Mouse (Mus musculus): ENCODE measurements around the gene Prc1.
"Not testable (repeated sequence)": the region's sequence is repeated elsewhere in the genome, so short reads cannot be mapped to it uniquely, and the experiment has no call there.

Prc1 gene

GRCm38 (mm10) chr7:80287736-80288135, 6.5 kb upstream of the Prc1 start:
- DNase-seq, result no peak

DNA sequence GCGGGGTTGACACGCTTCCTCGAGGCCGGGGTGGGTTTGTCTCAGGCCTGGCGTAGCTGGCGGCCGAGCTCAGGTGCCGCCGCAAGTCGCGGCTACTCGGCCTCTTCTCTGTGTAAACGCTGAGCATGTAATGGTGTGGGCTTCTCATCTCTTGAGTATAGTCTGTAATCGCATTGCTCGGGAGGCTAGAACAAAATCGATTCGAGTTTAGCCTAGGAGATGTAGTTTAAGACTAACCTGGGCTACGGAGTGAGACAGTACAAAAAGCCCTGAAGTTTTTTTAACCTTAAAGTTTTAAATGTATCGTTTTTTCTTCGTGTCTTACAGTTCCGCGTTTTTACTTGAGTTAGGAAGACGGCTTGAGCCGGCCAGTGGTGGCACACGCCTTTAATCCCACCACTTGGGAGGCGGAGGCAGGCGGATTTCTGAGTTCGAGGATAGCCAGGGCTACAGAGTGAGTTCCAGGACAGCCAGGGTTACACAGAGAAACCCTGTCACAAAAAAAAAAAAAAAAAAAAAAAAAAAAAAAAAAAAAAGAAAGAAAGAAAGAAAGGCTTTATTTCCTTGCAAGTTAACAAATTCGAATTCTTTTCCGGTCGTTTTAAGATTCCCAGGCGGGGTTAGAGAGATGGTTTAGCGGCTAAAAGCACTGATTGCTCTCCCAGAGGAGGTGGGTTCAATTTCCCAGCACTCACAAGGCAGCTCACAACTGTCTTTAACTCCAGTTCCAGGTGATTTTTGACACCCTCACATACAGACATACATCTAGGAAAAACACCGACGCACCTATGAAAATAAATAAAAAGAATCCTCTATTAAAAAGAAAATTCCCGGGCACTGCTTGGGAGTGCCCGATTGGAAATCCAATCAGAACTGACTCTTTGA, 756 bp downstream of the Prc1 start:
- no peak for DNase-seq

DNA sequence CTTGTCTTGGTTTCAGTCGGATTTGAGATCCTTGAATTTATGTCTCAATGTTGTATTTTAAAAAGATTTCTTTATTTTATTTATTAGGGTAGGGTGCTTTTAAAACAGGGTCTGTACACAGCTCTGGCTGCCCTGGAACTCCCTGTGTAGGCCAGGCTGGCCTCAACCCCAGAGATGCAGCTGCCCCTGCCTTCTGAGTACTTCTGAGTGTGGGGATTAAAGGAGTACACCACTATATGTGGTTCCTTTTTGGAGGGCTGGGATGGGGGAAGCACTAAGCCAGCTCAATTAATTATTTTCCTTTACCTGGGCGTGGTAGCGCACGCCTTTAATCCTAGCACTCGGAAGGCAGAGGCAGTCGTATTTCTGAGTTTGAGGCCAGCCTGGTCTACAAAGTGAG, 2.2 kb downstream of the Prc1 start:
- no peak for DNase-seq

DNA sequence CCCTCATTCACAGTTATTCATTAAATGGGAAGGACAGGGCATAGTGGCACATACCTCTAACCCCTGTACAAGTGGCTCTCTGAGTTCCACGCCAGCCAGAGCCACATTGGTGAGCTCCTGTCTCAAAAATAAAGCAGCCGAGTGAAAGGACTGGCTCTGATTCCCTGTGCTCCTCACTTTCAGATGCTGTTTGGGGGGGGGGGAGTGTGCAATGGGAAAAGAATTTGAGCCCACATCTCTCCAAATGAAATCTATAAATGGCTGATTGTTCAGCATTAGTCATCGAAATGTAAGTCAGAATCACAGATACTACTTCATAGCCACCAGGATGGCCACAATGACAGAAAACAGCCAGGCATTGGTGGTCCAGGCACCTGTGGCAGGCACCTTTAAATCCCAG, 2.8 kb downstream of the Prc1 start:
- no peak for DNase-seq

DNA sequence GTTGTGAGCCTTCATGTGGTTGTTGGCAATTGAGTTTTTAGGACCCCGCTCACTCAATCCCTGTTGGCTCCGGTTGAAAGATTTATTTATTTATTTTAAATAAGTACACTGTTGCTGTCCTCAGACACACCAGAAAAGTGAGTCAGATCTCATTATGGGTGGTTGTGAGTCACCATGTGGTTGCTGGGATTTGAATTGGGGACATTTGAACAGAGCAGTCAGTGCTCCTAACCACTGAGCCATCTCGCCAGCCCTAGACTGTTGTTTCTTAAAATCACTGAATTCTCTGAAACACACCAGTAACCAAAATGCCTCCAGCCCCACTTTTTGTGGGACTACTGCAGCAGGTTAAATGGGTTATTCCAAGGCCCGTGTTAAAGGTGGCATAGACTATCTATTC, 4.5 kb downstream of the Prc1 start:
- DNase-seq, result no peak

DNA sequence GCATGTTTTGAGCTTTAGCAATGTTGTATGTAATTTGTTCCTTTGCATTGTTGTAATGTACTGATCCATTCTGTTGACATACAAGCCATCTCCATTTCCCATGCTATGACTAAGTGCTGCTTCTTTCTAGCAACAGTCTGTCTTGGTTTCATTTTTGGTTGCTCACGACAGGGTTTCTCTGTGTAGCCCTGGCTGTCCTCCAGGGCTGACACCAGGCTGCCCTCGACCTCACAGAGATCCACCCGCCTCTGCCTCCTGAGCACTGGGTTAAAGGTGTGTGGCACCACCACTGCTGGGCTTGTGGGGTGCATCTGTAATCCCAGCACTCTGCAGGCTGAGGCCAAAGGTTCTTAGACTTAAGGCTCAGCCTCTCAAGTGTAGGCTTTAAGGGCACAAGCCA, 5.3 kb downstream of the Prc1 start:
- no peak for DNase-seq

GRCm38 (mm10) chr7:80301522-80301921, 7.3 kb downstream of the Prc1 start:
- no peak for DNase-seq

- no peak for DNase-seq
Observed at GRCm38 (mm10) chr7:80307766-80308165, 13.5 kb downstream of the Prc1 start.

- DNase-seq, result no peak
Observed at GRCm38 (mm10) chr7:80310771-80311170, 16.5 kb downstream of the Prc1 start.

DNA sequence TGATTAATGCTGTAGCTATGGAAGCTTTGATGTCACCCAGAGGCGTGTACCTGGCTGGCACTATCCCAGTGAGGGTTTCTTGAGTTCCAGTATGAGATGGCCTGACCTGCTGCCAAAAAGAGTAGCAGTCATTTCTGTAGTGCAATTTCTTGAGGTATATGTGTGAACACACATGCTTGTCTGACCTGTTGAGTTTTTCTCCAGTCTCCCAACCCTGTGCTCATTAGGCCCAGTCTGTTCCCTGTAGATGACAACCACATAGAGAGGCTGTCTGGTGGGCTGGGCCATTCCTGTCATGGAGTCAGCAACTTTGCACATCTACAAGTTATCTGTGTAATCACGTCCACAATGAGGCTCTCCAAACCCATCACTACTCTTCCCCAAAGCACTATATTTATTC, 21.5 kb downstream of the Prc1 start:
- DNase-seq, result no peak

DNA sequence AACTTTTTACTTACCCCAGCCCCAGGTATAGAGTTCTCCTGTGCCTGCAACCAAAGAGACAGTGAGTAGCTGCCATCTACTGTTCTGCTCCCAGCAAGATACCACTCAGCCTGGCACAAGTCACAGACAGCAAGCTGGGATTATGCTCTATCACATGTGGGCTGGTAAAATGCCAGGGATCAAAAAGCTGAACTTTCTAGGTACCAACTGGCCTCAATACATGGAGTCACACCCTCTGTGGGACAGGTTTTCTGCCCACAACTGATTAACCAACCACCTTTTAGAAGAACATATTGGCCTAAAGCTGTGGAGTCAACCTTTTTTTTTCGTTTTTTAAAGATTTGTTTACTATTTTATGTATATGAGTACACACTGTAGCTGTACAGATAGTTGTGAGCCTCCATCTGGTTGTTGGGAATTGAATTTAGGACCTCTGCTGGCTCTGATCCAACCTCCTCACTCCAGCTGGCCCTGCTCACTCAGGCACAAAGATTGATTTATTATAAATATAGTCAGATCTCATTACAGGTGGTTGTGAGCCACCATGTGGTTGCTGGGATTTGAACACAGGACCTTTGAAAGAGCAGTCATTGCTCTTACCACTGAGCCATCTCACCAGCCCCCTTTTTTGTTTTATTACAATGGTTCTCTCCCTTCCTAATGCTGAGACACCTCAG, 23.3 kb downstream of the Prc1 start:
- no peak for DNase-seq

DNA sequence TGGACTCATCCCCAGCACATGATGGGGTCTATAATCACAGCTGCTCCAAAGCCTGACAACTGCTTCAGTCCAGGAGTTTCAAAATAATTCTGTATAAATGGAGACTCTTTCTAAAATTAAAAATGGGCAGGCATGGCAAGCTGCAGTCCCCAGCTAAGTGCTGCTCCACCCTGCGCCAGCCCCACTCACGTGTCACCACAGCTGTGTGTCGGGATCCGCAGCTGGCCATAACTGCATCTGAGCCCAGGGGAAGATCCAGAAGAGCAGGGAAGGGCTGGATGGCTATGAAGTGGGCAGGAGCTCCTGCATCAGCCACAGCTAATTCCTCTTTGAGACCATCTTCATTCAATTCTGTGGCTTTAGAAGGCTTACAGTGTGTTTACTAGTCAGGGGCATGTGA, 24.4 kb downstream of the Prc1 start:
- no peak for DNase-seq

DNA sequence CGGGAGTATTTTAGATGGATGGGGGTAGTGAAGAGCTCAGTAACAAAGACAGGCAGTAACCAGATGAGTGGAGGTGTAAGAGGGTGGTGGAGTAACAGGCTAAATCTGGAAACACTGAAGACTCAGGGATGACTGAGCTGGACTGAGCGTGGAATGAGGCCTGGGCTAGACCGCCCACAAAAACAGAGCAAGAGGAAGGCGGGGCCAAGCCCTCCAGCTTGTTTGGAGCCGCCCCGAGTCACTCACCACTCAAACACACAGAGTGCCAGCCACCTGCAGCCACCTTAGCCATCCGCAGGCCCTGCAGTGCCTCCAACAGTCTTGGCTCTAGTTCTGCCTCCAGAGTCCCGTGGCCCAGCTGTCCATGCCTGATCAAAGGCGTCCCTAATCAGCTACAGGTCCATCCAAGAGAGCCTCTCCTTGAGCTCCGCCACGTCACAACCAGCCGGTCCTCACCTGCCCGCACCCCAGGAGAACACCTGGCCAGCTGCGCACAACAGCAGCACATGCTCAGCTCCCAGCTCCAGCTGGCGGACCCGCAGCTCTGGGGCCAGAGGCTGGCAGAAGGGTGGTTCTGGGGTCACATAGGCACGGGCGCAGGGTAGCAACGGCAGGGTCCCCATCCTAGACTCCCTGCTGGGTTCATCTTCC, 25.7 kb downstream of the Prc1 start:
- DNase-seq, result no peak

DNA sequence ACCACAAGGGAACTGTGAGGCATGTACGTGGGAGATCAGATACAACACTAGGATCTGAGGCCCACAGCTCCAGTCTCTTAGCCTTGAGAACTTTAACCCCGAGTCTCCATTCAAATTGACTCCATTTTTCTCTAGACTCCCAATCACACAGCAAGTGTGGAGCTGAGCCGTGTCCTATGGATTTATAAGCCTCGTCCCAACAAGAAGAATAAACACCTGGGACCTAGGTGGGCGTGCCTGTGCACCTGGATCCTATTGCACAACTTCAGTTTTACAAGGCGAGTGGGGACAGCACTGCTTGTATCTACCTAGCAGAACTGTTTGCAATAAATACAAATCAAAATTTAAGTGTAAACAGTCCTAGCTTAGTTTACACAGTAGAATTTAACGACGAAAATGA, 29.1 kb downstream of the Prc1 start:
- peak; percentile 21 for DNase-seq

DNA sequence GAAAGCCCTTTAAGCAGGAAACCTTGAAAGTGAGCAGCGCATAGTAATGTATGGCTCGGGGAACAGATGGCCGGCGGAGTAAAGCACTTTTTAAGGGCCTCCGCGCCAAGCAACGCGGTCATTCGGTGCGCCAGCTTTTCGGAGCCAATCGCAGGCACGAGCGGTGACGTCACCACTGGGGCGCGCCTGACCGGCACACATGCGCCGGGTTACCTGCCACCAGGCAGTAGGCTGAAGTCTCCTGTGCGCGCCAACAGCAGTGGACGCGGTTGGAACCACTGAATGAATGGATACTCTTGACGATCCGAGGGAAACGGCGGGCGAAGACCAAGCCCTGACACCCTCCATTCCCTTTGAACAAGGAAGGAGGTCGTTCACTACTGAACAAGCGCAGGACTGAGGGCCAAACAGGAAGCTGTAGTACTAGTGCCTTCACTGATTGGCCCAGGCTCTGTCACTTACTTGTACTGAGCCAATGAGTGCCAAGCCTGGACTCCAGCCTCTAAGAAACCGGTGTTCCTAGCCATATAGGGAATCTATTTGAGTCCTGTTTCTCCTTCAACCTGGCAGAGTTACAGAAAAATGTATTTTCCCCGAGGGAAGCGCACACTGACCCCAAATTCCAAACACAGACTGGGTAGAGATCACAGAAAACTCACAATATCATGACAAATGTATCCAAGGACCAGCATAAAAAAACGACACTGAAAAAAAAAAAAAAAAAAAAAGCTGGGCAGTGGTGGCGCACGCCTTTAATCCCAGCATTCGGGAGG, 30.0 kb downstream of the Prc1 start, which contains the start of gene Rccd1:
Gene Rccd1, minus strand, starts transcription at position 412 of the 773 bp plus-strand sequence.
- peak; percentile 94 for DNase-seq

GRCm38 (mm10) chr7:80324816-80325119, 30.5 kb downstream of the Prc1 start:
- not testable (repeated sequence) for DNase-seq

DNA sequence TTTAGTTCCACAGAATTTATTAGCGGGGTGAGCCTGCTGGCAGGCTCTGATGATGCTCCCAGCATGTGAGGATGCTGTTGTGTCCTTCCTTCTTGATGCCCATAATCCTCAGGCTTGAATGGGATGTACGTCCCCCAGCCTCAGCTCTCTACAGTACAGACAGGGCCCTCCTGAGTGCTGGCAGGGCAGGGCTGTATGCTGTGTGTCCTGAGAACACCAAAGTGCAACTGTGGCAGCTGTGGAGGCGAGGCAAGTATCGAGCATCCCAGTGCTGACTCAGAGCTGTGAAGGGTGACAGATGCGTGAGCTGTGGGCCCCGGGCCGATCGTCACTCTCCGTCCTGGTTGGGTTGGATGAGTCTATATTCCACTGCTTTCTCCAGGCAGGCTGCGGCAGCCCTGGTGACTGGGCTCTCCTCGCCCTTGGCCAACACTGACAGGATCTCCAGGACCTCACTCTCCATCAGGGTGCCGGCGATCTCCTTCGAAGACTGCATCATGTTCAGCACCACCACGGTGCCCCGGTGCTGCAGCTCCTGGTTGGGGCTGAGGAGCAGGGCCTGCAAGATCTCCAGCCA, 31.1 kb downstream of the Prc1 start:
- DNase-seq, result peak; percentile 32

DNA sequence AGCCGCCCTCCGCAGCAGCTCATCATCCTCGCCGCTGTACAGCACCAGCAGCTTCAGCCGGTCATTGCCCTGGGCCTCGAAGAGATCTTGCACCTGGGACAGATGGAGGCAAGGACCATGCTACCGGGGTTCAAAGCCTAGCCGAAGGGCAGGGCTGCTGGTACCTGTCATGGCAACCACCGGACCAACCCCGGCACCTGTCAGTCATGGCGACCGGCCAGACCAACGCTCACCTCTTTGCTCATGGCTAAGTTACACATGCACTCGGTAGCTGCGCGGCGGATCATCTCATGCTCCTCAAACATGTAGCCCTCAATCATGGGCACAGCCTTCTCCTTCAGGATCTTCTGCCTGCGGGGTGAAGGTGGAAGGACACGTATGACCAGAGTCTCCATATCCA, 31.8 kb downstream of the Prc1 start:
- DNase-seq, result peak; percentile 52

GRCm38 (mm10) chr7:80330278-80330677, 36.0 kb downstream of the Prc1 start:
- DNase-seq, result peak; percentile 41

DNA sequence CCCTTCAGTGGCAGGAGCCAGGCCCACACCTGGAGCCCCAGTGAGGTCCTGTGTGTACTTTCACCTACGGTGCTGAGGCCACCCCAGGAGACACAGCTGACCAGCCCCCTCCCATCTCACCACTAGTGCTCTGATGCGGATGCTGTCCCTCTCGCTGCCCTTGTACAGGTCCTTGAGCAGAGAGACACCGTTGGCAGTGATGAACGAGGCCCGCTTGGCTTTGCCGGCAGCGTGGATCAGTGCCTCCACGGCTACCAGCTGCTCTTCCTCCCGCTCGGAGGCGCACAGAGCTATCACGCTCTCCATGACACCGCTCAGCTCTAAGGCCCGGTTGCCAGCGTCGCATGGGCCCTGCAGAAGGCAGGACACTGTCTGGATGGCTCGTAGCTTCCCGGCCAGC, 37.2 kb downstream of the Prc1 start:
- peak; percentile 20 for DNase-seq

DNA sequence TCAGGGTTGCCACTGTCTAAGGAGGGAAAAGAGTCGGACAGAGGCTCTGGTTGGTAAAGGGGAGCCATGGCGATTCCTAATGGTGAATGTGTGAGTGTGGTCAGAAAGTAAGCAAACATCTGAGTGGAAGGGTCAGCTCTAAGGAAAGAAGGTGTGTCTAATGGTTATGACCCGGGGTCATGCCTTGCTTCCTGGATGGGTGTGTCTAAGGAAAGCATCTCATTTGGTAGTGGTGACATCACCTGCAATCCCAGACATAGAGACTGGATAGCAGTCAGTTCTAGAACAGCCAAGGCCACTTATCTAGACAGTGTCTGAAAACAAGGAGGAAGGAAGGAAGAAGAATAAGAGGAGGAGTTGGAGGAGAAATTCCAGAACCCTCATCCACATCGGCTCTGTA, 40.6 kb downstream of the Prc1 start:
- no peak for DNase-seq

DNA sequence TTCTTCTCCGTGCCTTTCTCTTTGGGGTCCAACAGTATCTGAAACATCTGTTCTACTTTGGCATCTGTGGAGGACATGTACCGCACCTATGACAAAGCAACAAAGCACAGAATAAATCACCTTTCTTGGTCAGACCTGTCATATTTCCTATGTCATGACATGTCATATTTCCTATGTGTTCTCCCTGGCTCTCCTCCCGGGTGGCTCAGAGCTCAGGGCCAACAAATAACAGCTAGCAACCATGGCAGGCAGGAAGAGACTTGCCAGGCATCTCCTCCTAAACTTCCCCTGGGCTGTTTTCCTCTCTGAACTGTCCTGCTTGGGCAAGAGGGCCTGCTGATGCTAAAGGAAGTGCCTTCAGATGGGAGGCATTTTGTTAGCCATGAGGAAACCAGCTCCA, 42.7 kb downstream of the Prc1 start:
- DNase-seq, result no peak

- DNase-seq, result no peak
Observed at GRCm38 (mm10) chr7:80339371-80339770, 45.1 kb downstream of the Prc1 start.
